Mouse (Mus musculus) lung, postnatal 0 days (tissue): ENCODE measurements at regions not wholly inside any gene's neighbourhood (a gene's known extent, or its start where the extent isn't known, plus 50 kb on each side); places are given as distances from the start of the nearest gene placed in this dataset.

Experiments
- ATAC-seq: fragments of 200-750 bp; cut with Nextera tagmentation; 2 replicates; pipeline ENCODE4 v1.8.0; 2017; ENCODE audit warnings: moderate library complexity
- DNase-seq: peaks from one replicate; pipeline ENCODE4 v3.0.0-alpha.2; 2016; ENCODE audit warnings: low spot score
- H3K27ac ChIP-seq: fragments of 300-500 bp; sonication (generic); 2 replicates; pipeline ENCODE4 v1.5.1; 2014; ENCODE audit warnings: antibody characterized with exemption, mild to moderate bottlenecking, low read length, mixed read lengths
- H3K27me3 ChIP-seq: fragments of 300-500 bp; sonication (generic); replicated peaks from 2 replicates; pipeline ENCODE4 v1.6.1; 2014; ENCODE audit warnings: low read length, mixed read lengths; ENCODE audit not compliant: insufficient read depth
- H3K36me3 ChIP-seq: fragments of 300-500 bp; sonication (generic); 2 replicates; pipeline ENCODE4 v1.6.1; 2014; ENCODE audit warnings: low read length, mixed read lengths; ENCODE audit not compliant: insufficient read depth
- H3K4me1 ChIP-seq: fragments of 300-500 bp; sonication (generic); 2 replicates; pipeline ENCODE4 v1.6.1; 2014; ENCODE audit warnings: antibody characterized with exemption, low read depth, low read length, mixed read lengths; ENCODE audit not compliant: insufficient read depth
- H3K4me2 ChIP-seq: fragments of 300-500 bp; sonication (generic); replicated peaks from 2 replicates; pipeline ENCODE4 v1.6.1; 2014; ENCODE audit warnings: low read depth, mild to moderate bottlenecking, low read length, moderate library complexity, mixed read lengths
- H3K4me3 ChIP-seq: fragments of 300-500 bp; sonication (generic); 2 replicates; pipeline ENCODE4 v1.5.1; 2014; ENCODE audit warnings: low read depth, low read length
- H3K9ac ChIP-seq: fragments of 300-500 bp; sonication (generic); replicated peaks from 2 replicates; pipeline ENCODE4 v1.6.1; 2014; ENCODE audit warnings: low read depth, mild to moderate bottlenecking
- H3K9me3 ChIP-seq: fragments of 300-500 bp; sonication (generic); 2 replicates; pipeline ENCODE4 v1.6.1; 2016; ENCODE audit warnings: low read length, mixed read lengths
- CTCF ChIP-seq: IDR thresholded peaks from 2 replicates; pipeline ENCODE4 v1.5.1; 2016; ENCODE audit warnings: antibody characterized with exemption, mild to moderate bottlenecking
- EP300 ChIP-seq: IDR thresholded peaks from 2 replicates; pipeline ENCODE4 v1.6.1; 2016; ENCODE audit warnings: antibody characterized with exemption, mild to moderate bottlenecking, control low read depth
- WGBS: fragments of 180-500 bp; shearing (Covaris S2); extraction: QIAGEN DNeasy Blood & Tissue Kit; methylation state at CpG from one replicate; pipeline ENCODE4 v1.1.7; 2014; 5-methylcytosine and 5-hydroxymethylcytosine counted together

GRCm38 (mm10) chr4:39815620-39816019, 327.3 kb upstream of the Aco1 start:
- Histone ChIP-seq H3K4me1 (no peaks in the 10 kb centered on the region), H3K27ac (no peak overlapping the region), H3K36me3 (no peaks in the 10 kb centered on the region), H3K9me3 (no peaks in the 10 kb centered on the region), H3K4me2 (no peak overlapping the region), H3K27me3 (no peaks in the 10 kb centered on the region), H3K4me3 (no peak overlapping the region), H3K9ac (no peak overlapping the region)
- ATAC-seq = no peak
- no peak for TF ChIP-seq EP300
- no peak for TF ChIP-seq CTCF
- DNase-seq = no peak

GRCm38 (mm10) chr4:39817675-39818074, 325.2 kb upstream of the Aco1 start:
- H3K4me2 ChIP-seq = no peak overlapping the region
- DNase-seq (no peak), ATAC-seq (no peak)
- H3K36me3 ChIP-seq = no peaks in the 10 kb centered on the region
- no peak overlapping the region for H3K27ac ChIP-seq
- no peaks in the 10 kb centered on the region for H3K27me3 ChIP-seq
- no peak overlapping the region for H3K9ac ChIP-seq
- no peaks in the 10 kb centered on the region for H3K4me1 ChIP-seq
- TF ChIP-seq EP300 (no peak), CTCF (no peak)
- WGBS = 86% methylated on average over 4 of the region's 4 CpGs
- H3K4me3 ChIP-seq = no peak overlapping the region
- H3K9me3 ChIP-seq = no peaks in the 10 kb centered on the region

DNA sequence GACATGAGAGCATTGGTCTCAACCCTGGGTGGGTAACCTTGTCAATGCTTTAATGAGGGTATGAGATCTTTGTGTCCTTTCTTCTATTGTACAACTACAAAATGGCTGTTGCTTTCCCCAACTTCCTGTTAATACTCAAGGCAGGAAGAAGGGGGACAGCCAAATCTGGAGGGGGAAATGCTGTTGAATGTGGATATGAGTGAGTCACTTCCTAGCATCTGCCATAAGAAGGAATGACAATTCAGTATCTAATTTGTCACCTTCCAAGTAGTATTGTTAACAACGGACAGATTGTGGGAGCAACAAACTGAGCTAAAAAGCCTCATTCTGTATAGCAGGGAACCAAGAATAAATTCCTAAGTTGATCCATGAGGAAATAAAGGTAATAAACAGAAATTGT, 309.2 kb upstream of the Aco1 start:
- no peaks in the 10 kb centered on the region for H3K4me1 ChIP-seq
- WGBS = 67% methylated on average over 1 of the region's 1 CpGs
- H3K4me2 ChIP-seq = no peak overlapping the region
- H3K9me3 ChIP-seq = no peaks in the 10 kb centered on the region
- no peaks in the 10 kb centered on the region for H3K27me3 ChIP-seq
- no peak for TF ChIP-seq CTCF
- TF ChIP-seq EP300 = peak; percentile 57; the same call in 1 of the 2 replicates
- ATAC-seq = peak; percentile 49
- no peak overlapping the region for H3K4me3 ChIP-seq
- DNase-seq = peak; percentile 8
- no peaks in the 10 kb centered on the region for H3K36me3 ChIP-seq
- no peak overlapping the region for H3K27ac ChIP-seq
- H3K9ac ChIP-seq = no peak overlapping the region
